Mouse (Mus musculus) CH12.LX (cell line): ENCODE measurements at regions not wholly inside any gene's neighbourhood (a gene's known extent, or its start where the extent isn't known, plus 50 kb on each side); places are given as distances from the start of the nearest gene placed in this dataset.

Source experiments
- CTCF ChIP-seq, 2 experiments: IDR thresholded peaks in 1 of 2; conservative IDR thresholded peaks in 1 of 2; 2 replicates each; pipeline ENCODE4 v1.5.1; 2011 to 2012; ENCODE audit warnings: low read depth in 2 of 2, low read length in 2 of 2, improper control_type of control experiment in 1 of 2, inconsistent platforms in 1 of 2, mild to moderate bottlenecking in 1 of 2, moderate library complexity in 1 of 2
- ETS1 ChIP-seq: conservative IDR thresholded peaks from 2 replicates; pipeline ENCODE4 v1.6.1; 2012; ENCODE audit warnings: low read depth, mild to moderate bottlenecking, inconsistent platforms, low read length, improper control_type of control experiment, moderate library complexity
- HCFC1 ChIP-seq: IDR thresholded peaks from 2 replicates; pipeline ENCODE4 v1.6.1; 2012; ENCODE audit warnings: low read depth, mild to moderate bottlenecking, inconsistent platforms, low read length, improper control_type of control experiment
- JUND ChIP-seq: conservative IDR thresholded peaks from 2 replicates; pipeline ENCODE4 v1.6.1; 2011; ENCODE audit warnings: low read depth, low read length, improper control_type of control experiment
- NELFE ChIP-seq: IDR thresholded peaks from 2 replicates; pipeline ENCODE4 v1.6.1; 2011; ENCODE audit warnings: low read depth, low read length, improper control_type of control experiment
- NRF1 ChIP-seq: IDR thresholded peaks from 2 replicates; pipeline ENCODE4 v1.6.1; 2014; ENCODE audit warnings: low read depth, mild to moderate bottlenecking, inconsistent platforms, low read length, improper control_type of control experiment, moderate library complexity
- POLR2A ChIP-seq: IDR thresholded peaks from 2 replicates; pipeline ENCODE4 v1.6.1; 2011; ENCODE audit warnings: low read depth, mild to moderate bottlenecking, improper control_type of control experiment, low read length
- POLR2AphosphoS2 ChIP-seq: IDR thresholded peaks from 2 replicates; pipeline ENCODE4 v1.6.1; 2011; ENCODE audit warnings: low read depth, low read length, improper control_type of control experiment
- RCOR1 ChIP-seq: conservative IDR thresholded peaks from 2 replicates; pipeline ENCODE4 v1.6.1; 2012; ENCODE audit warnings: low read depth, mild to moderate bottlenecking, inconsistent platforms, low read length, improper control_type of control experiment
- USF1 ChIP-seq: IDR thresholded peaks from 2 replicates; pipeline ENCODE4 v1.6.1; 2014; ENCODE audit warnings: low read depth, mild to moderate bottlenecking, inconsistent platforms, low read length, improper control_type of control experiment
- ZC3H11A ChIP-seq: IDR thresholded peaks from 2 replicates; pipeline ENCODE4 v1.6.1; 2012; ENCODE audit warnings: low read depth, mild to moderate bottlenecking, inconsistent platforms, low read length, improper control_type of control experiment

DNA sequence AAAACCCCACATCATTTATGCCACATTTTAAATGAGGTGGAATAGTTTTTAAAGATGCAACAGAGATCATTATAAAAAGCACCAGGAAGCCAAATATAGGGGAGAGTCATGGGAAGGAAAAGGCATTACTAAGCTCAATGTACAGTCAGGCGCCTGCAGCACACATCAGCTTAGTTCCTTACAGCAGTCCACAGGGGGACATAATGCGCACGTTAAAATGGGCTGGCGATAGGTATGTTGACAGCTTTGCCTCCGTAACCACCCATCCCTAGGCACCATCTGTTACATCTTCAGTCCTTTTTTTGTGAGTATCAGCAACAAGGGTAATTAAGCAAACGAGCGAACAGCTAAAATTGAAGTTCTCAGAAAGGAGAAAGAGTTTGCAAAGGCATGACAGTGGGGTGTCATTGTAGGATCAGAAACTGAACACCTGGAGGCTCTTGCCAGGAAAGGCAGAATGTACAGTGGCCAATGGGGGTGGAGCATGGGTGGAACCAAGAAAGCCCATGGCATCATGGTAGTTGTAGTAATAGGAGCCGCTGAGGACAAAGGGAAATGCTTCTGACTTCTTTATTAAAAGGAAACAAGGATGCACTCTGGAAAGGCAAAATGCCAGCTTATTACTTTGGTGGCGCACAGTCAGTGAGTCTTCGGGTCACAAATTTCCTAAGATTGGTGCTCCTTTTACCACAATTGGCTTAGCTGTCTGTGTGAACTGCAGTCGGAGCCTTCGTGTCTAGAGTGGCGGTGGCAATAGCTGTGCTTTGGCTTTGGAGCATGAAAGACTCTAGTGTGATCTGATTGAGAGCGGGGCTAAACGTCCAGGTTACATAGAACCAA lies 103.9 kb downstream of the Tnfsf11 start:
- TF ChIP-seq HCFC1 (peak; percentile 67), POLR2A (no peak), RCOR1 (no peak), CTCF (conservative IDR thresholded peaks at IDR 0.05 in 1 of 2, IDR thresholded peaks at IDR 0.05 in 1 of 2; ENCODE audit: low read depth in 2 of 2, low read length in 2 of 2) (no peak), JUND (no peak), ETS1 (no peak), NRF1 (no peak), NELFE (no peak), ZC3H11A (no peak), POLR2AphosphoS2 (no peak), USF1 (no peak)
